Mouse (Mus musculus) CD4-positive, CD25-positive, alpha-beta regulatory T cell, adult 9 weeks (primary cell): ENCODE measurements around the gene Six3. TPM values are rescaled to one million over a fixed set of nuclear protein-coding genes. Genes with fewer than 3 reads are reported as not detected.

Experiments
- polyA plus RNA-seq: library from polyadenylated mRNA; unstranded; fragments of 100-300 nt; shearing (Covaris generic); gene quantifications from one replicate; pipeline ENCODE4 v1.2.1, GENCODE M21; 2017

Six3 gene
- polyA plus RNA-seq, result not detected

DNA sequence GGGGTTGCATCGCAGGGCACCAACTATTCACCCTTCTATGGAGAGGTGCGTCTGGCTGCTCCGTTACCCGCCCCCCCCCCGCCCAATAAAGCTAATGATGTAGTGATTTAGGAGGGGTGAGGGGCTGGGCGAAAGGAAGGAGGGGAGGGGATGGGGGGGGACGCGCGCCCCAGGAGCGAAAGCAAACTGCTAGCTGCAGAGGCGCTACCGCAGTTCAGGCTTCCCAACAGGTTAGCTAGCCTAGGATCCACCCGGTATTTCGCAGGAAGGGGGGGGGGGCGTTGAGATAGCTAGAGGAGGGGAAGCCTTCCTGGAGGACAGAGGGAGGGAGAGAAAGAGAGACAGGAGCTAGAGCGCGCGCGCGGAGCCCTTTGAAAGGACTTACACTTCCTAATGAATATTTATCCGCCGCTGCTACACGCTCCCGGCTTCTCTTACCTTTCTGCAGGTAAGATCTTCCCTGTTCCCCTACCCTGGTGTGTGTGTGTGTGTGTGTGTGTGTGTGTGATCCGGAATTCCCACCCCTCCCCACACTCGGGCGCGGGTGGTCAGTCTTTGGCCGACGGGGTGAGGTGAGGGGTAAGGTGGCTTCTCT, at the start of gene Six3:
Gene Six3 (plus strand): TSS at position 343 of the 595 bp plus-strand sequence.

Other genes starting within 250 kb of the Six3 start
- not detected for gene Six2, start 74.7 kb downstream of the Six3 start, polyA plus RNA-seq